Mouse (Mus musculus): ENCODE results near the gene Ndufa7.
"Not testable (repeated sequence)": the region's sequence is repeated elsewhere in the genome, so short reads cannot be mapped to it uniquely, and the experiment has no call there.

The Ndufa7 gene

GRCm38 (mm10) chr17:33811142-33811516, 13.2 kb upstream of the Ndufa7 start:
- no peak for DNase-seq (ENCODE audit: low read depth)

GRCm38 (mm10) chr17:33812475-33812874, 11.9 kb upstream of the Ndufa7 start:
- DNase-seq (ENCODE audit: low read depth) = no peak

DNA sequence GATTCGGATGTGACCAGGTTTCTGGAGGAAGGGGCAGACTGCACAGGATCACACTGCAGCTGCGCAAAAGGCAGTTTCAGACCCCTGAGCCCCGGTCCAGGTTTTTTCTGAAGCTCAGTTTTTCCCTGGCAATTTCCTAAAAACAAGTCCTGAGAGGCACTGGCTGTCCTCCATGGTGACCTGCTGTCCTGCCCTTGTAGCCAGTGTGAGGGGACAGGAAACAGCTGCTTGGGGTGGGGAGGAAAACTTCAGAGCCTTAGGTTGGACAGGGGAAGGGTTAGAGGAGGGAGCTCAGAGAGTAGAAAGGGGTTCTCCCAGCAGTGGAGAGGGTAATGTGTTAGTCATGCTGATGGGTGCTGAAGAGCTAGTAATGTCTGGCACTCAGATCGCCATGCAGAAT, 11.4 kb upstream of the Ndufa7 start:
- no peak for DNase-seq (ENCODE audit: low read depth)

GRCm38 (mm10) chr17:33815399-33815798, 9.0 kb upstream of the Ndufa7 start:
- DNase-seq (ENCODE audit: low read depth) = no peak

DNA sequence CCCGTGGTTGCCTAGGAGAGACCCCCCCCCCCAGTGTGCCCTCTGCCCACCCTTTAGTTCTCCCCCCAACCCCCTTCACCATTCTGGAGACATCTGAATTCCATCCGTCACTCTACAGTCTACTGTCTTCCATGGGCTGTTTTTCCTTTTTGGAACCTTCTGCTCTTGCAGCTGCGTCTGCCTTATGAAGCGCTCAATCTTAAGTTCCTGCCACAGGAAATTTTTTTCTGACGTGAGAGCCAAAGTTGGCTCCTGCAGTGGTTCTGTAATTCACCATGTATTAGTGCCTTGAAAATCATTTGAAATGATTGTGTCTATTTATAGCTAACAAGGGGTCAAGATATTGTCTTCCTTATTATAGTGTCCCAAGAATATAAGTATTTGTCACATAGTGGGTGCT, 7.8 kb upstream of the Ndufa7 start:
- no peak for DNase-seq (ENCODE audit: low read depth)

- peak; percentile 92 for DNase-seq (ENCODE audit: low read depth)
Measured at GRCm38 (mm10) chr17:33817184-33817968, 7.0 kb upstream of the Ndufa7 start.

- DNase-seq (ENCODE audit: low read depth) = no peak
Measured at GRCm38 (mm10) chr17:33817969-33818643, 6.3 kb upstream of the Ndufa7 start.

DNA sequence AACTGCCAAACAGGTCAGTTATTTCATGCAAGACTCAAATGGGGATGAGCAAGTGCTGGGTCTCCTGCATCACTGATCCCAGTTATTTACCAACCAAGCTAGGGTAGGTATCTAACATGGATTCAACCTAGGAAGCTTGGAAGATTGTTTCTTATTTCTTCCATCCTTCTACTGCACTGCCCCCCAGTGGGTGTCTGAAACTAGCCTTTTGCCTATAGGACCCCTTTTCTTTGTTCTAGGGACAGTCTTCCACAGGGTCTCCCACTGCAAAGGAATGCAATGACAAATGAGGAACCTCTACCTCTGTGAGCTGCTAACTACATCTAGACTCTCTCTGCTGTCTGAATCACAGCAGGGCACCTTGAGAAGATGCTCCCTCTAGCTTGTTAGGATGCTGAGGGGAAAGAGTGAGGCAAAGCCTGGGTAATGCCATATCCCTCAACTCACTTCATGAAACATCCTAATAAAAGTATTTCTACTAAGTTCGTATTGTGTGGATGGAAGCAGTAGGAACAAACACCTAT, 1.9 kb upstream of the Ndufa7 start:
- DNase-seq (ENCODE audit: low read depth) = no peak

DNA sequence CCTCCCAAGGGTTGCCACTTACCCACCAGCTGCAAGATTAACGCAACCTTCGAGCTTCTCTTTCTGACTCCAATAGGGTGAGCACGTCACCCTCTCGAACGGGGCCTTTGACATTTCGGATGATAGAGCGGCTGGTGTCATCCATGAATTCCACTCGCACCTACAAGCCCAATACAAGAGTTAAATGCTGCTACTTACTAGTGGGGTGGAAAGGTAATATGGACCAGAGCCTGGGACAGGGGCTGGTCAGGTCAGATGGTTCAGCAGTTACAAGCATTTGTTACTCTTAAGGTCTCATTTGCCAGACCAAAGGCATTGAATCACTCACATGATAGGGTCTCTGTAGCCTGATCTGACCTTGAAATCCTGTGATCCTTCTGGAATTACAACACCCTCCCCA, 1.2 kb upstream of the Ndufa7 start:
- DNase-seq (ENCODE audit: low read depth) = not testable (repeated sequence)

GRCm38 (mm10) chr17:33824997-33825330, 592 bp downstream of the Ndufa7 start:
- not testable (repeated sequence) for DNase-seq (ENCODE audit: low read depth)

DNA sequence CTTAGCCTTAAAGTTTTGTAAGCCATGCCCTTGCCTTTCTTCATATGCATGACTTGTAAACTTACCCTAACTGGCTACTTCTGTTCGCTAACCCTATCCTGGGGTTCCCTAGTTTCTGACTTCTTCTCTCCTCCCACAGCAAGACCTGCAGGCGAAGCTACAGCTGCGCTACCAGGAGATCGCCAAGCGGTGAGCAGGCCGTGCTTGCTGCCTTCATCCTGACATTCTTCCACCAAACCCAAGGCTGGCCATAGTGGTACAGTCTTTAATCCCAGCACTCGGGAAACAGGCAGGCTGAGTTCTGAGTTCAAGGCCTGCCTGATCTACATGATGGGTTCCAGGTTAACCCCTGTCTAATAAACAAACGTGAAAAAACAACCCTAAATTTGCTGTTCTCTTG, 1.1 kb downstream of the Ndufa7 start:
- DNase-seq (ENCODE audit: low read depth) = no peak

GRCm38 (mm10) chr17:33826850-33827249, 2.5 kb downstream of the Ndufa7 start:
- DNase-seq (ENCODE audit: low read depth) = peak; percentile 88

- DNase-seq (ENCODE audit: low read depth) = no peak
Measured at GRCm38 (mm10) chr17:33828892-33829291, 4.5 kb downstream of the Ndufa7 start.

DNA sequence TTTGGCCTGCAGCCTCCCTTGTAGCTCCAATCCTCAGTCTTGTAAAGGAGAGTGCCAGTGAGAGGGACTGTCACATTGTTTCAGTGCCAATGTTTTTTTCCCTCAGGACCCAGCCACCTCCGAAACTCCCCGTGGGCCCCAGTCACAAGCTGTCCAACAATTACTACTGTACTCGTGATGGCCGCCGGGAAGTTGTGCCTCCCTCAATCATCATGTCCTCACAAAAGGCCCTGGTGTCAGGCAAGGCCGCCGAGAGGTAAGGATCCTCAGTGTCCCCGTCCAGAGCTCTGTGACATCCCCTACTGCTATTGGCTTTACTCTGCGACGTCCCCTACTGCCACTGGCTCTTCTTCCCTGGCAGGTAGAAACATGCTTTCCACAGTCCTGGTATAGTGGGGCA, 5.2 kb downstream of the Ndufa7 start:
- DNase-seq (ENCODE audit: low read depth) = no peak

GRCm38 (mm10) chr17:33842966-33843795, 18.8 kb downstream of the Ndufa7 start, which contains the start of gene Cd320:
Gene Cd320 (plus strand): TSS chr17:33843091.
- peak; percentile 96 for DNase-seq (ENCODE audit: low read depth)

- no peak for DNase-seq (ENCODE audit: low read depth)
Measured at GRCm38 (mm10) chr17:33844196-33844595, 19.8 kb downstream of the Ndufa7 start.

DNA sequence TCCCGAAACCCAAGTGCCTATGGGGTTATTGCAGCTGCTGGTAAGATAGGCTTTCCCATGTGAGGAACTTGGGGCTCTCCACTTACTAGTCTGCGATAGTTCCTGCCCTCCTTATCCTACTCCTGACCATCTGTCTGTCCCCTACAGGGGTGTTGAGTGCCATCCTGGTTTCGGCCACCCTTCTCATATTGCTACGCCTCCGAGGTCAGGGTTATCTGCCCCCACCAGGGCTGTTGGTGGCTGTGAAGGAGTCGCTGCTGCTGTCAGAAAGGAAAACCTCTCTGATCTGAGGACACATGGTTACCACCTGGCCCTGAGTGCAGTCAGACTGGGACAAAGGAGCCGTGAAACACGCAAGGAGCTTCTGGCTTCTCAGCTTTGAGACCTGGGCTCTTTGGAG, 23.8 kb downstream of the Ndufa7 start:
- no peak for DNase-seq (ENCODE audit: low read depth)

DNA sequence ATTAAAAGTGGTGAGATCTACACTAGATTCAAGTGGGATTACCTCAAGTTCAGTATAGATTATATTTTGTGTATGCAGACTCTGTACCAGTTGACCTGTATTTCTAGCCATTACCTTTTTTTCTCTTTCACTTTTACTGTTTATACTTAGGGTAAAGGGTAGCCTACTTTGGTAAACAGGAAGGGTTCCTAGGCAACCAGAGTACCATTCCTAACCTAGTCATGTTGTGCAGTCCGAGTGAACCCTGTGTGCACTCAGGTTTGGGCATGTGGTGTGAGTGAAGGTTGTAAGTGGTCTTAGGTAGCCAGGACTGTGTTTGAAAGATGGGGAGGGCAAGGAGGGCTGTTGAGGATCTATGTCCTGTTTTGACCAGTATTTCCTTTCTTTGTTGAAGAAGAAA, 27.0 kb downstream of the Ndufa7 start:
- DNase-seq (ENCODE audit: low read depth) = peak; percentile 78

DNA sequence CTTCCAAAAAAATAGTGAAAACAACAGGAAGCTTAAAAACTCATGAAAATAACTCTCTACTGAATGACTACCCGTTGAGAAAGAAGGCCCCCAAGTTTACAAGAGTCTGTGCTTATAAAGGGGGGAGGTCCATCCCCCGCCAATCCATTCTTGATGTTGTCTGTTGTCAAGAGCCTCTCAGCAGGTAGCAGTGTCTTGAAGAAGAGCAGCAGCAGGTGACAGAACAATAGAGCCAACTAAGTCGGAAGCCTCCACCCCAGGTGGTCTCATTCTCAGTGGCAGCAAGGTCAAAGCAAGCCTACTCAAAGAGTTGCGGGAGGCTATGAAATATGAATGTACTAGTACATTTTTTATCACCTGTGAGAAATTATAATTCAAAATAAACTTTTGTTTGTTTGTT, 33.4 kb downstream of the Ndufa7 start:
- no peak for DNase-seq (ENCODE audit: low read depth)

DNA sequence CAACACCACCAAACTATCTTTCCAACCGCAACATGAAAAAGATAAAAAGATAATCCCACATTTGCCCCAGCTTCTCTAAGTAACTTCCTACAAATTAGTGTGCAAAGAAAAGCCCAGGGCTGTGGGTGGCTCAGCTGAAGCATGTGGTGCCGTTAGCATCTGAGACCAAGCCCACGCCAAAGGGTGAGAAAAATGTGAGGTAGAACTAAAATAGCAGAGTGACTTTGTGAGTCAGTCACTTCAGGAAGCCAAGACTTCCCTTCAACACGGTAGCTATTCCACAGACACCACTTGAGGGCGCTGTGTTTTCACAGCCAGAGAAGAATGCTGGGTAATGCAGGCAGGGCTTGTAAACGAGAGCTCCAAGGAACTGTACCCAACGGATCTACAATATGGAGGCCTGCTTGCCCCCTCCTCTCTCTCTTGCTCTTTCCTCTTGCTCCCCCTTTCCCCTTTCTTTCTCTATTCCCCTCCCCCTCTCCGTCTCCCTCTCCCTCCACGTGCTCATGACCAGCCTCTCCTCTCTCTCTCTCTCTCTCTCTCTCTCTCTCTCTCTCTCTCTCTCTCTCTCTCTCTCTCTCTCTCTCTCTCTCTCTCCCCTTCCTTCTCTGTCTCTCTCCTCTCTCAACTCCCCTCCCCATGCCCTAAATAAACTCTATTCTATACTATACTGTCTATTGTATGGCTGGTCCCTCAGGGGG, 41.1 kb downstream of the Ndufa7 start:
- DNase-seq (ENCODE audit: low read depth) = peak; percentile 92

GRCm38 (mm10) chr17:33873537-33873936, 49.2 kb downstream of the Ndufa7 start, which contains the start of gene Gm7029:
Gene Gm7029 (plus strand): TSS chr17:33873837.
- not testable (repeated sequence) for DNase-seq (ENCODE audit: low read depth)

DNA sequence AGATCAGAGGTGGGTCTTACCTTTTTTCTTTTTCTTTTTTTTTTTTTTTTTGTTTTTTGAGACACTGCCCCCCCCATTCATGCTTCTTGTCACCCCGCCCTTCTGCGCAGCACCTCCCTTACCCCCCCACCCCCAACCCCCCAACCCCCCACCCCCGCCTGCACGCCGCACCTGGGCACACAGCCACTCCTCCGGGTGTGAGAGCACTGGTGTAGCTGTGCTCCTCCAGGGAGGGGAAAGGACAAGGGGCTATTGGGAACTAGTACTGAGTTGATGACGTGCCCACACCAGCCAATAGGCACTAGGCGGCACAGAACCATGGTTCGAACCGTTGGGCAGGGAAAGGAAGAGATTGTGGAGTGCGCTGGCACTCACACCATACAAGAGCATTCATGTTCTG, 50.0 kb downstream of the Ndufa7 start:
- no peak for DNase-seq (ENCODE audit: low read depth)

All from induced T-regulatory cell, adult 2 months (primary cell).